Mouse (Mus musculus) liver, postnatal 0 days (tissue): Measurements from ENCODE around the gene Dgke. TPM values are rescaled to one million over a fixed set of nuclear protein-coding genes. Genes with fewer than 3 reads are reported as not detected.
"Not testable (repeated sequence)": the region's sequence is repeated elsewhere in the genome, so short reads cannot be mapped to it uniquely, and the experiment has no call there.

Experiments
- ATAC-seq: fragments of 200-750 bp; cut with Nextera tagmentation; 2 replicates; pipeline ENCODE4 v1.8.0; 2017; ENCODE audit warnings: mild to moderate bottlenecking, moderate library complexity
- DNase-seq: peaks from one replicate; pipeline ENCODE4 v3.0.0-alpha.2; 2016
- H3K27ac ChIP-seq: fragments of 300-500 bp; sonication (generic); 2 replicates; pipeline ENCODE4 v1.5.1; 2014; ENCODE audit warnings: antibody characterized with exemption, moderate library complexity, mild to moderate bottlenecking, low read depth
- H3K27me3 ChIP-seq: fragments of 300-500 bp; sonication (generic); 2 replicates; pipeline ENCODE4 v1.6.1; 2014; ENCODE audit warnings: low read length, control low read depth, mixed read lengths; ENCODE audit not compliant: insufficient read depth
- H3K36me3 ChIP-seq: fragments of 300-500 bp; sonication (generic); replicated peaks from 2 replicates; pipeline ENCODE4 v1.6.1; 2014; ENCODE audit warnings: mild to moderate bottlenecking, control low read depth, low read length, moderate library complexity, mixed read lengths; ENCODE audit not compliant: insufficient read depth
- H3K4me1 ChIP-seq: fragments of 300-500 bp; sonication (generic); 2 replicates; pipeline ENCODE4 v1.6.1; 2014; ENCODE audit warnings: antibody characterized with exemption, mild to moderate bottlenecking, control low read depth; ENCODE audit not compliant: insufficient read depth
- H3K4me2 ChIP-seq: fragments of 300-500 bp; sonication (generic); 2 replicates; pipeline ENCODE4 v1.6.1; 2014; ENCODE audit warnings: low read depth, mild to moderate bottlenecking, low read length, moderate library complexity, mixed read lengths
- H3K4me3 ChIP-seq: fragments of 300-500 bp; sonication (generic); 2 replicates; pipeline ENCODE4 v1.5.1; 2014; ENCODE audit warnings: low read depth, low read length
- H3K9ac ChIP-seq: fragments of 300-500 bp; sonication (generic); replicated peaks from 2 replicates; pipeline ENCODE4 v1.6.1; 2014; ENCODE audit warnings: mild to moderate bottlenecking, moderate library complexity
- H3K9me3 ChIP-seq: fragments of 300-500 bp; sonication (generic); 2 replicates; pipeline ENCODE4 v1.6.1; 2016; ENCODE audit warnings: mild to moderate bottlenecking, control low read depth, low read length, mixed read lengths
- CTCF ChIP-seq: sonication (generic); IDR thresholded peaks from 2 replicates; pipeline ENCODE4 v1.5.1; 2016; ENCODE audit warnings: antibody characterized with exemption, low read depth
- EP300 ChIP-seq: IDR thresholded peaks from 2 replicates; pipeline ENCODE4 v1.6.1; 2016; ENCODE audit warnings: antibody characterized with exemption, low read depth, mild to moderate bottlenecking
- WGBS: fragments of 180-500 bp; shearing (Covaris S2); extraction: QIAGEN DNeasy Blood & Tissue Kit; methylation state at CpG from one replicate; pipeline ENCODE4 v1.1.7; 2014; ENCODE audit not compliant: insufficient replicate concordance; 5-methylcytosine and 5-hydroxymethylcytosine counted together
- polyA plus RNA-seq: library from polyadenylated mRNA; unstranded; fragments of >200 nt; fragmentation: Nextera tagmentation; extraction: Ambion mirVana; gene quantifications from 2 replicates; pipeline ENCODE4 v1.2.1, GENCODE M21; 2015

Dgke gene
- polyA plus RNA-seq, 1 experiment from 2014 or later: 0.60 TPM

- ATAC-seq (peak; percentile 81), DNase-seq (peak; percentile 87)
- Histone ChIP-seq H3K27me3 (no peaks in the 10 kb centered on the region), H3K9me3 (no peaks in the 10 kb centered on the region), H3K27ac (no peak overlapping the region), H3K4me2 (peak overlapping the region; percentile 75), H3K4me3 (peak overlapping the region; percentile 50), H3K9ac (peak overlapping the region; percentile 50; the same call in 1 of the 2 replicates), H3K4me1 (peaks cover 8% of the 10 kb centered on the region; the same call in 1 of the 2 replicates), H3K36me3 (no peaks in the 10 kb centered on the region)
- no peak for TF ChIP-seq EP300
- TF ChIP-seq CTCF: peak; percentile 99
- WGBS: 1% methylated on average over 9 of the region's 9 CpGs
Observed at GRCm38 (mm10) chr11:89100403-89100802, 33.8 kb upstream of the Dgke start.

- Histone ChIP-seq H3K4me2 (no peak overlapping the region), H3K27me3 (no peaks in the 10 kb centered on the region), H3K4me1 (peaks cover 8% of the 10 kb centered on the region; the same call in 1 of the 2 replicates), H3K9ac (no peak overlapping the region), H3K36me3 (no peaks in the 10 kb centered on the region), H3K9me3 (no peaks in the 10 kb centered on the region), H3K27ac (no peak overlapping the region), H3K4me3 (no peak overlapping the region)
- no peak for TF ChIP-seq EP300
- TF ChIP-seq CTCF: no peak
- no peak for DNase-seq
- no peak for ATAC-seq
- 75% methylated on average over 6 of the region's 6 CpGs for WGBS
Observed at GRCm38 (mm10) chr11:89098930-89099329, 32.3 kb upstream of the Dgke start.

- Histone ChIP-seq H3K9me3 (no peaks in the 10 kb centered on the region), H3K4me3 (no peak overlapping the region), H3K4me2 (no peak overlapping the region), H3K4me1 (peaks cover 8% of the 10 kb centered on the region), H3K36me3 (no peaks in the 10 kb centered on the region), H3K27ac (no peak overlapping the region), H3K27me3 (no peaks in the 10 kb centered on the region), H3K9ac (no peak overlapping the region)
- ATAC-seq (peak; percentile 26), DNase-seq (peak; percentile 21)
- 55% methylated on average over 17 of the region's 17 CpGs for WGBS
- peak; percentile 21; the same call in 1 of the 2 replicates for TF ChIP-seq EP300
- no peak for TF ChIP-seq CTCF
Observed at GRCm38 (mm10) chr11:89098083-89098835, 31.6 kb upstream of the Dgke start.

- H3K9me3 ChIP-seq, H3K4me1 ChIP-seq, H3K4me2 ChIP-seq, H3K9ac ChIP-seq, DNase-seq, H3K27me3 ChIP-seq, H3K4me3 ChIP-seq, ATAC-seq, H3K36me3 ChIP-seq, H3K27ac ChIP-seq: not testable (repeated sequence)
- 84% methylated on average over 10 of the region's 10 CpGs for WGBS
Observed at GRCm38 (mm10) chr11:89097292-89097691, 30.6 kb upstream of the Dgke start.

- H3K9me3 ChIP-seq: no peaks in the 10 kb centered on the region
- H3K4me1 ChIP-seq: no peaks in the 10 kb centered on the region; the same call in 1 of the 2 replicates
- TF ChIP-seq EP300 (no peak), CTCF (no peak)
- no peak overlapping the region for H3K27ac ChIP-seq
- H3K4me3 ChIP-seq: no peak overlapping the region
- no peaks in the 10 kb centered on the region for H3K36me3 ChIP-seq
- H3K4me2 ChIP-seq: no peak overlapping the region
- no peaks in the 10 kb centered on the region for H3K27me3 ChIP-seq
- WGBS: 58% methylated on average over 3 of the region's 3 CpGs
- ATAC-seq (no peak), DNase-seq (no peak)
- H3K9ac ChIP-seq: no peak overlapping the region
Observed at GRCm38 (mm10) chr11:89095306-89095705, 28.7 kb upstream of the Dgke start.

GRCm38 (mm10) chr11:89092714-89093113 lies 26.1 kb upstream of the Dgke start:
- Histone ChIP-seq H3K4me1 (no peaks in the 10 kb centered on the region; the same call in 1 of the 2 replicates), H3K36me3 (no peaks in the 10 kb centered on the region), H3K27me3 (no peaks in the 10 kb centered on the region), H3K4me3 (no peak overlapping the region), H3K9me3 (no peaks in the 10 kb centered on the region), H3K27ac (peak overlapping the region; percentile 66), H3K4me2 (no peak overlapping the region), H3K9ac (no peak overlapping the region)
- peak; percentile 41 for DNase-seq
- no peak for TF ChIP-seq EP300
- TF ChIP-seq CTCF: no peak
- ATAC-seq: peak; percentile 33; the same call in 1 of the 2 replicates
- 24% methylated on average over 9 of the region's 9 CpGs for WGBS

GRCm38 (mm10) chr11:89090359-89090758 lies 23.7 kb upstream of the Dgke start:
- not testable (repeated sequence) for H3K4me1 ChIP-seq, H3K4me2 ChIP-seq, H3K36me3 ChIP-seq, H3K9ac ChIP-seq, H3K9me3 ChIP-seq, ATAC-seq, DNase-seq, H3K27me3 ChIP-seq, H3K4me3 ChIP-seq, H3K27ac ChIP-seq
- WGBS: 75% methylated on average over 7 of the region's 7 CpGs
